In the genomic region with DNA sequence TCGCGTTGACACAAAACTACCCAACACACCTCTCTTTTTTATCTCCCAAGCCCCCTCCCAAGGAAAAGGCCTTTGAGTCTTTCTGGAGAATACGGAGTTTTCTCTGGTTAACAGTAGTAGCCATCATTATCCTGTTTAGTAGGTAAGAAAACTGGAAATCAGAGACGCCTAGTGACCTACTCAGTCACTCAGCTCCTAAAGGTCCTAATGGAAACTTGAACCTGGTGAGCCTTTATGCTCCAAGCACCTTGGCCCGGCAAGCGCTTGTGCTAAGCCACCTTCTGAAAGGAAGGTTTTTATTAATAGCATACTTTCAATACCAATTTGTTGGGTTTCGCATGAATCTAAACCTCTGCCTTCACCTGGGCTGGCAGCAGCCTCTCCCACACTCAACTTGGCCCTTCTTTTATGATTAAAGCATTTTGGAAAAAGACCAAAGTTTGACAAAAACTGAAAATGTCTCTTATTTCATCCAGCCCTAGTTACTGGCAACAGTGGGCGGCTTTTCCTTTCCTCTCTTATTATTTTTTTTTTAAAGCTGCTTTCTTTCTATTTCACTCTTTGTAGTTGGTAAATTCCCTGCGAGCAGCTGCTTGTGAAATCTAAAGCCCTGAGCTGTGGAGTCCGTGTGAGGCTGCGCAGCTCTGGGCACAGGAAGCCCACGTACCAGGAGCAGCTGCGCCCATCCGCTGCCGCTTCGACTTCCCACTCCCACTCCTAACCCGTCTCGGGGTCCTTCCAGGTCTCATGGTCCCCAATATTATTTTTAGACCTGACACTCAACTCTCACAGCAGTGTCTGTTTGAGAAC, we compare ENCODE assay signal across 12 mouse cellular contexts.
DNase-seq lines count a peak whose midpoint lies in the region; ATAC-seq lines count a peak whose summit lies in the region.
"Had no signal": no experiment of that assay in that cellular context is flagged by ENCODE, and none has a peak within 500 bp of the region (broad histone marks: within the 10 kb centered on the region; RNA-seq: fewer than 3 reads in every experiment).

No protein-coding gene starts in this region.

- 89% methylated on average over 18 of the region's 18 CpGs for WGBS in forebrain, embryonic 14.5 days
- 91% methylated on average over 18 of the region's 18 CpGs for WGBS in forebrain, embryonic 11.5 days
- WGBS in neural tube, embryonic 15.5 days, result 93% methylated on average over 18 of the region's 18 CpGs

- H3K9me3 ChIP-seq in forebrain, embryonic 14.5 days (replicated peaks; ENCODE audit: control insufficient read depth, low read length), result no peaks in the 10 kb centered on the region
- H3K9me3 ChIP-seq in forebrain, embryonic 11.5 days (ENCODE audit: control insufficient read depth, low read length), result no peaks in the 10 kb centered on the region
- H3K9me3 ChIP-seq in neural tube, embryonic 15.5 days (replicated peaks), result no peaks in the 10 kb centered on the region

- H3K36me3 ChIP-seq in forebrain, embryonic 14.5 days (ENCODE audit: control insufficient read depth, insufficient read depth, low read length), result no peaks in the 10 kb centered on the region
- H3K36me3 ChIP-seq in forebrain, embryonic 11.5 days (ENCODE audit: control insufficient read depth, insufficient read depth, low read length), result no peaks in the 10 kb centered on the region
- H3K36me3 ChIP-seq in neural tube, embryonic 15.5 days, result no peaks in the 10 kb centered on the region

- no peak overlapping the region for H3K27ac ChIP-seq in forebrain, embryonic 14.5 days (ENCODE audit: low read depth, low read length)
- H3K27ac ChIP-seq in forebrain, embryonic 11.5 days (ENCODE audit: low read depth, low read length), result no peak overlapping the region
- no peak overlapping the region for H3K27ac ChIP-seq in neural tube, embryonic 15.5 days (replicated peaks)

- no peaks in the 10 kb centered on the region for H3K27me3 ChIP-seq in forebrain, embryonic 14.5 days (replicated peaks; ENCODE audit: control insufficient read depth, insufficient read depth, low read length)
- H3K27me3 ChIP-seq in forebrain, embryonic 11.5 days (ENCODE audit: control insufficient read depth, insufficient read depth, low read length), result no peaks in the 10 kb centered on the region
- no peaks in the 10 kb centered on the region for H3K27me3 ChIP-seq in neural tube, embryonic 15.5 days (replicated peaks)
- H3K27me3 ChIP-seq: Patski had no signal

- no peak overlapping the region for H3K4me2 ChIP-seq in forebrain, embryonic 14.5 days (ENCODE audit: low read length)
- no peak overlapping the region for H3K4me2 ChIP-seq in forebrain, embryonic 11.5 days (ENCODE audit: low read depth, low read length, severe bottlenecking)
- H3K4me2 ChIP-seq in neural tube, embryonic 15.5 days, result no peak overlapping the region

- DNase-seq in forebrain, embryonic 14.5 days (ENCODE audit: low spot score), result no peak
- DNase-seq in forebrain, embryonic 11.5 days (ENCODE audit: low spot score), result no peak
- DNase-seq in thymus, postnatal 14 days, result peak; percentile 10
- no peak for DNase-seq in thymus, postnatal 10 days (ENCODE audit: low spot score in 2 of 2)
- peak; percentile 52 to 57 for DNase-seq in left cerebral cortex, postnatal 10 days (ENCODE audit: extremely low spot score in 1 of 2, low spot score in 2 of 2)
- DNase-seq in telencephalon, adult 2 months (ENCODE audit: low read depth, low spot score), result peak; percentile 79
- no peak for DNase-seq in retina, postnatal 1 day
- DNase-seq: gastrocnemius, postnatal 25 days; kidney, postnatal 25 days; liver, postnatal 0 days had no signal

- no peak overlapping the region for H3K4me3 ChIP-seq in forebrain, embryonic 14.5 days (ENCODE audit: low read depth, low read length)
- no peak overlapping the region for H3K4me3 ChIP-seq in forebrain, embryonic 11.5 days (ENCODE audit: low read depth, low read length)
- no peak overlapping the region for H3K4me3 ChIP-seq in neural tube, embryonic 15.5 days (replicated peaks)

- peaks cover 16% of the 10 kb centered on the region for H3K4me1 ChIP-seq in forebrain, embryonic 14.5 days (ENCODE audit: control insufficient read depth, insufficient read depth, low read length)
- peaks cover 5% of the 10 kb centered on the region; the same call in 1 of the 2 replicates for H3K4me1 ChIP-seq in forebrain, embryonic 11.5 days (replicated peaks; ENCODE audit: control insufficient read depth, insufficient read depth, low read length)
- peaks cover 27% of the 10 kb centered on the region for H3K4me1 ChIP-seq in neural tube, embryonic 15.5 days

- intact Hi-C loops in left cerebral cortex, postnatal 10 days (cut with DNase I), result no loop called here

- H3K9ac ChIP-seq in forebrain, embryonic 14.5 days (ENCODE audit: low read length), result 0 out of 2 replicates have a peak overlapping the region, but pooled peaks have one; percentile 21
- no peak overlapping the region for H3K9ac ChIP-seq in forebrain, embryonic 11.5 days (ENCODE audit: low read length)
- H3K9ac ChIP-seq in neural tube, embryonic 15.5 days (replicated peaks), result no peak overlapping the region
- H3K9ac ChIP-seq: liver, postnatal 0 days had no signal

- no peak for ATAC-seq in forebrain, embryonic 14.5 days
- no peak for ATAC-seq in forebrain, embryonic 11.5 days (replicated peaks; ENCODE audit: low FRiP score)
- no peak for ATAC-seq in neural tube, embryonic 15.5 days (ENCODE audit: low FRiP score)
- ATAC-seq: liver, postnatal 0 days; Patski had no signal

Comparison
In these comparisons a context has a peak if more than half of its experiments do, and no peak if none do; other contexts are left out.
1. DNase-seq: peak in thymus, postnatal 14 days (single experiment), left cerebral cortex, postnatal 10 days (2 of 2) and telencephalon, adult 2 months (single experiment); none in forebrain, embryonic 14.5 days (single experiment), forebrain, embryonic 11.5 days (single experiment), thymus, postnatal 10 days (0 of 2) and retina, postnatal 1 day (single experiment).